Mouse (Mus musculus) kidney, postnatal 4 days (tissue): Measurements from ENCODE around the gene Zmat3.
A peak's percentile ranks its signal among the peaks of the same experiment; 100 is the strongest.

Experiments used
- DNase-seq, 2 experiments: peaks; one replicate each; pipeline ENCODE4 v3.0.0; 2021; ENCODE audit warnings: mixed read lengths in 2 of 2

Zmat3 gene

GRCm38 (mm10) chr3:32367516-32367915, 1.7 kb upstream of the Zmat3 start:
- no peak for DNase-seq

- peak in 1 of 2 experiments; percentile 23 for DNase-seq
Observed at GRCm38 (mm10) chr3:32366246-32366734, 476 bp upstream of the Zmat3 start.

GRCm38 (mm10) chr3:32364841-32365545, 821 bp downstream of the Zmat3 start:
- DNase-seq, result peak in 1 of 2 experiments; percentile 19

- DNase-seq, result no peak
Observed at GRCm38 (mm10) chr3:32364195-32364594, 1.6 kb downstream of the Zmat3 start.

- DNase-seq, result peak in 1 of 2 experiments; percentile 14
Observed at GRCm38 (mm10) chr3:32361221-32361620, 4.6 kb downstream of the Zmat3 start.

- DNase-seq, result peak; percentile 45 to 52
Observed at GRCm38 (mm10) chr3:32347881-32348280, 17.9 kb downstream of the Zmat3 start.

GRCm38 (mm10) chr3:32345249-32345648, 20.6 kb downstream of the Zmat3 start:
- no peak for DNase-seq

GRCm38 (mm10) chr3:32344825-32345224, 21.0 kb downstream of the Zmat3 start:
- DNase-seq, result no peak

- no peak for DNase-seq
Observed at GRCm38 (mm10) chr3:32343371-32343770, 22.4 kb downstream of the Zmat3 start.

- DNase-seq, result no peak
Observed at GRCm38 (mm10) chr3:32341434-32341833, 24.4 kb downstream of the Zmat3 start.

GRCm38 (mm10) chr3:32338231-32338630, 27.6 kb downstream of the Zmat3 start:
- DNase-seq, result no peak

- no peak for DNase-seq
Observed at GRCm38 (mm10) chr3:32337770-32338169, 28.0 kb downstream of the Zmat3 start.

GRCm38 (mm10) chr3:32334901-32335300, 30.9 kb downstream of the Zmat3 start:
- DNase-seq, result peak in 1 of 2 experiments; percentile 36

- peak; percentile 87 to 88 for DNase-seq
Observed at GRCm38 (mm10) chr3:32333456-32334086, 32.2 kb downstream of the Zmat3 start.

- no peak for DNase-seq
Observed at GRCm38 (mm10) chr3:32317901-32318416, 47.9 kb downstream of the Zmat3 start.

GRCm38 (mm10) chr3:32317165-32317900, 48.5 kb downstream of the Zmat3 start:
- peak; percentile 71 to 74 for DNase-seq

GRCm38 (mm10) chr3:32314746-32315145, 51.1 kb downstream of the Zmat3 start:
- no peak for DNase-seq

GRCm38 (mm10) chr3:32304171-32304570, 61.6 kb downstream of the Zmat3 start:
- DNase-seq, result no peak

- DNase-seq, result no peak
Observed at GRCm38 (mm10) chr3:32292001-32292400, 73.8 kb downstream of the Zmat3 start.
